23 mouse cellular contexts compared by ENCODE assay signal in the genomic region with DNA sequence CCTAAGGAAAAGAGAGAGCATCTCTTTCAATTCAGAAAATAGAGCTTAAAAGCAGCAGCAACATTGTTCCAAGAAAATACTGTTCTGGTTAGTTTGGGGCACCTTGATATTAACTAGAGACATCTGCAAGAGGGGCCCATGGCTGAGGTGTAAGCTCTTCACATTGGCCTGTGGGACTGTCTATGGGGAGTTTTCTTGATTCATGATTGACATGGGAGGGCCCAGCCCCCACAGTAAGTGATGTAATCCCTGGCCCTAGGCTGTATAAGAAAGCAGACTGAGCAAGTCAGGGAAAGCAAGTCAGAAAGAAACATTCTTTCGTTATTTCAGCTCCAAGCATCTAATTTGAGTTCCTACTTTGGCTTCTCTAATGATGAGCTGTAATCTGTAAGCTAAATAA.
A peak's percentile ranks its signal among the peaks of the same experiment; 100 is the strongest.
DNase-seq lines count a peak whose midpoint lies in the region; TF ChIP-seq lines count a peak whose summit lies in the region.
"Had no signal": no experiment of that assay in that cellular context is flagged by ENCODE, and none has a peak within 500 bp of the region (broad histone marks: within the 10 kb centered on the region; RNA-seq: fewer than 3 reads in every experiment).

No protein-coding gene starts in this region.

- no peaks in the 10 kb centered on the region for H3K27me3 ChIP-seq in heart, adult 2 months (ENCODE audit: control insufficient read depth, insufficient read depth, low read length)
- H3K27me3 ChIP-seq: embryonic facial prominence, embryonic 13.5 days; embryonic facial prominence, embryonic 15.5 days; forebrain, embryonic 12.5 days; Patski had no signal

- H3K36me3 ChIP-seq in heart, adult 2 months (ENCODE audit: control insufficient read depth, insufficient read depth, low read length): 0 out of 2 replicates have a peak, but pooled peaks cover 2% of the 10 kb centered on the region
- H3K36me3 ChIP-seq: embryonic facial prominence, embryonic 13.5 days; embryonic facial prominence, embryonic 15.5 days; forebrain, embryonic 10.5 days; forebrain, embryonic 12.5 days; G1E had no signal

- DNase-seq in heart, adult 2 months: no peak
- DNase-seq in heart, postnatal 4 days: no peak
- DNase-seq in heart, postnatal 10 days: peak; percentile 11 to 26
- no peak for DNase-seq in heart, adult 11 months
- peak; percentile 52 for DNase-seq in adipocyte (ENCODE audit: low spot score)
- DNase-seq: adrenal gland, adult 2 months; adrenal gland, postnatal 10 days; adrenal gland, postnatal 25 days; B cell, adult 2 months; cerebellum, adult 11 months; cerebellum, adult 18-20 months; cerebellum, adult 8-10 months; cerebellum, adult 9-11 months; cerebellum, postnatal 14 days; cerebellum, postnatal 36 days; embryo, embryonic 11 days had no signal

- no peak overlapping the region for H3K9ac ChIP-seq in heart, adult 2 months (ENCODE audit: low read depth, low read length)
- H3K9ac ChIP-seq: embryonic facial prominence, embryonic 13.5 days; embryonic facial prominence, embryonic 15.5 days; forebrain, embryonic 12.5 days had no signal

- no peak for TF ChIP-seq POLR2A in heart, adult 2 months (IDR thresholded peaks at IDR 0.05; ENCODE audit: insufficient read depth, low read depth, low read length)

- H3K4me3 ChIP-seq in heart, adult 2 months: no peak overlapping the region
- H3K4me3 ChIP-seq: embryonic facial prominence, embryonic 13.5 days; embryonic facial prominence, embryonic 15.5 days; erythroblast, embryonic 14.5 days; forebrain, embryonic 10.5 days; forebrain, embryonic 12.5 days had no signal

- WGBS in heart, adult 2 months: 65% methylated on average over 1 of the region's 1 CpGs

- no peak for TF ChIP-seq EP300 in heart, adult 2 months (IDR thresholded peaks at IDR 0.05; ENCODE audit: insufficient read depth, low read depth, low read length)

- peaks cover 3% of the 10 kb centered on the region for H3K4me1 ChIP-seq in heart, adult 2 months (ENCODE audit: control insufficient read depth, insufficient read depth, low read length)
- H3K4me1 ChIP-seq: embryonic facial prominence, embryonic 13.5 days; embryonic facial prominence, embryonic 15.5 days; forebrain, embryonic 12.5 days had no signal

- peak overlapping the region; percentile 60 for H3K27ac ChIP-seq in heart, adult 2 months
- H3K27ac ChIP-seq: embryonic facial prominence, embryonic 13.5 days; embryonic facial prominence, embryonic 15.5 days; forebrain, embryonic 10.5 days; forebrain, embryonic 12.5 days had no signal

- TF ChIP-seq CTCF in heart, adult 2 months (IDR thresholded peaks at IDR 0.05): no peak

- intact Hi-C loops in heart, adult 2 months (cut with DNase I): loop anchor here (10.0 kb wide), 1 partner anchor 430 kb away; a partner anchor contains a TSS
- intact Hi-C loops in heart, postnatal 10 days (cut with DNase I): loop anchor here (5.0 to 10.0 kb wide), 4 partner anchors 367 to 1110 kb away; a partner anchor contains a TSS

- H3K79me2 ChIP-seq in heart, adult 2 months (replicated peaks; ENCODE audit: control insufficient read depth, insufficient read depth, low read length): no peaks in the 10 kb centered on the region

Comparison
In these comparisons a context has a peak if more than half of its experiments do, and no peak if none do; other contexts are left out.
1. DNase-seq: peak in heart, postnatal 10 days (2 of 2) and adipocyte (single experiment); none in heart, adult 2 months (0 of 2), heart, postnatal 4 days (single experiment) and heart, adult 11 months (single experiment).